Mouse (Mus musculus) frontal cortex, postnatal 14 days (tissue): ENCODE measurements around the gene Btbd35f2.
"Not testable (repeated sequence)": the region's sequence is repeated elsewhere in the genome, so short reads cannot be mapped to it uniquely, and the experiment has no call there.

Source experiments
- DNase-seq, 2 experiments: peaks; one replicate each; pipeline ENCODE4 v3.0.0; 2022; ENCODE audit warnings: low spot score in 2 of 2

The Btbd35f2 gene

GRCm38 (mm10) chrX:32278094-32278493 lies at the start of gene Btbd35f2:
Btbd35f2 (plus strand) TSS chrX:32278394.
- not testable (repeated sequence) for DNase-seq
